Mouse (Mus musculus) cerebellum, adult 2 months (tissue): ENCODE data around the gene Tbc1d4. TPM values are rescaled to one million over a fixed set of nuclear protein-coding genes. Genes with fewer than 3 reads are reported as not detected.

Source experiments
- DNase-seq, 2 experiments: peaks; one replicate each; pipeline ENCODE4 v3.0.0; 2021
- H3K27ac ChIP-seq: fragments of 200-500 bp; 2 replicates; pipeline ENCODE4 v1.5.1; 2012; ENCODE audit warnings: low read length, control low read depth, inconsistent platforms; ENCODE audit not compliant: insufficient read depth
- H3K27me3 ChIP-seq: fragments of 200-500 bp; 2 replicates; pipeline ENCODE4 v1.6.1; 2012; ENCODE audit warnings: inconsistent platforms, mild to moderate bottlenecking, low read length, moderate library complexity; ENCODE audit not compliant: control insufficient read depth, insufficient read depth
- H3K4me1 ChIP-seq: fragments of 200-500 bp; 2 replicates; pipeline ENCODE4 v1.6.1; 2011; ENCODE audit warnings: low read length; ENCODE audit not compliant: control insufficient read depth, insufficient read depth
- H3K4me3 ChIP-seq: fragments of 200-500 bp; replicated peaks from 2 replicates; pipeline ENCODE3; 2011; ENCODE audit warnings: mild to moderate bottlenecking, low read depth, low read length, control low read depth; ENCODE audit not compliant: insufficient read depth
- CTCF ChIP-seq: fragments of 200-500 bp; IDR thresholded peaks from 2 replicates; pipeline ENCODE4 v1.5.1; 2011; ENCODE audit warnings: low read depth, mild to moderate bottlenecking, control low read depth, low read length, moderate library complexity, borderline replicate concordance; ENCODE audit not compliant: insufficient read depth
- POLR2A ChIP-seq: fragments of 200-500 bp; IDR thresholded peaks from 2 replicates; pipeline ENCODE4 v1.6.1; 2011; ENCODE audit warnings: low read length, control low read depth, borderline replicate concordance; ENCODE audit not compliant: insufficient read depth
- WGBS: fragments of 180-500 bp; shearing (Covaris S2); methylation state at CpG from one replicate; pipeline ENCODE4 v1.1.7; 2018; 5-methylcytosine and 5-hydroxymethylcytosine counted together
- polyA plus RNA-seq: library from polyadenylated mRNA; depleted of rRNA; stranded (reverse); fragments of >200 nt; gene quantifications from 2 replicates; pipeline ENCODE4 v1.2.3, GENCODE M21; 2012

Gene Tbc1d4
- polyA plus RNA-seq, 1 experiment = 35.9 TPM

DNA sequence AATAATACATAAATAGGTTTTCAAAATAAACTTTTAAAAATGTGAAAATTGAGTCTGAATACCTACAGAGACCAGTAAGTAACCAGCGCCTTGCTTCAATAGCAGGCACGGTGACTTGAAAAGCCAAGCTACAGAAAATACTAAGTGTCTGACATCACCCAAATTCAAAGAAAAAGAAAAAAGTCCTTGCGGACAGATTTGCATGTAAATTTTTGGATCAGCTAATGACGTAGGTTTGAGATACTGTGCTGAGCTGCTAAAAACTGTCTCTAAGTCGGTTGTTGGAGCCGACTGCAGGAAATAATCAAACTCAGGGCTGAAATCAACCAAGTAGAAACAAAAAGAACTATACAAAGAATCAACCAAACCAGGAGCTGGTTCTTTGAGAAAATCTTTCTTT lies 107.1 kb downstream of the Tbc1d4 start:
- DNase-seq = no peak
- Histone ChIP-seq H3K27ac (no peak overlapping the region), H3K4me3 (no peak overlapping the region), H3K4me1 (peaks cover 2% of the 10 kb centered on the region), H3K27me3 (no peaks in the 10 kb centered on the region)
- WGBS = 92% methylated on average over 6 of the region's 6 CpGs
- no peak for TF ChIP-seq CTCF
- TF ChIP-seq POLR2A = no peak

DNA sequence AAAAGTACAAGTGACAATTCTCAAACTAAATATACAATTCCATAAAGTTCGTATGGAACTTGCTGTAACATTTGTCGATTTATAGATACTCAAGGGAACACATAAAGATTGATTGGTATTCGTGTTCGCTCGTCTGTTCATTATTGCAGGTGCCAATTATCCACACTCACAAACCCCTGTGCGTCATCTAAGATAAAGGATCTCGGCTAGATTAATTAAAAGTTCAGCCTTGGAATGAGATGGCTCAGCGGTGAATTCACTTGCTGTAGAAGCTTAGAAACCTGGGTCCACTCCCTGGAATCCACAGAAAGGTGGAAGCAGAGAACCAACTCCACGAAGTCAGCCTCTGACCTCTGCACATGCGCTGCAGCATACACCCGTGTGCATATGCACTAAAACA lies 107.5 kb downstream of the Tbc1d4 start:
- no peak for DNase-seq
- Histone ChIP-seq H3K27ac (no peak overlapping the region), H3K4me1 (no peaks in the 10 kb centered on the region; the same call in 1 of the 2 replicates), H3K4me3 (no peak overlapping the region), H3K27me3 (no peaks in the 10 kb centered on the region)
- 89% methylated on average over 11 of the region's 11 CpGs for WGBS
- TF ChIP-seq CTCF (no peak), POLR2A (no peak)

DNA sequence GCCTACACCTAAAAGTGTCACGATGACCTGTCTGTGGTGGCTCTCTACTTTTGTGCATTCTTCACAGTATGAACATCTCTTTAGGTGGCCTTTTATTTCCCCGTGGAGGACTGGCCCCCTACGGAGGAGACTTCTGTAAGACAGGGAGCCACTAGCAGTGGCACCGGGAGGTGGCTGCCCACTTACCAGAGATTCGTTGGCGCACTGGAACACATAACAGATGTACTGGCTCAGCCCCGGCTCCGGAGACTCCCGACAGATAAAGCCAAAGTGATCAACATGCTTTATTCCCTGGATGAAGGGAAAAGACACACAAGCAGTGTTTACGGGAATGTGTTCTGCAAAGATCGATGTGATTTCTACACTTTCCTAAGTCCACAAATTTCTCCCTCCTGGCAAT lies 108.2 kb downstream of the Tbc1d4 start:
- DNase-seq = peak; percentile 37 to 44
- TF ChIP-seq POLR2A = no peak
- Histone ChIP-seq H3K27me3 (no peaks in the 10 kb centered on the region), H3K4me1 (no peaks in the 10 kb centered on the region), H3K27ac (no peak overlapping the region), H3K4me3 (no peak overlapping the region)
- WGBS = 11% methylated on average over 11 of the region's 11 CpGs

DNA sequence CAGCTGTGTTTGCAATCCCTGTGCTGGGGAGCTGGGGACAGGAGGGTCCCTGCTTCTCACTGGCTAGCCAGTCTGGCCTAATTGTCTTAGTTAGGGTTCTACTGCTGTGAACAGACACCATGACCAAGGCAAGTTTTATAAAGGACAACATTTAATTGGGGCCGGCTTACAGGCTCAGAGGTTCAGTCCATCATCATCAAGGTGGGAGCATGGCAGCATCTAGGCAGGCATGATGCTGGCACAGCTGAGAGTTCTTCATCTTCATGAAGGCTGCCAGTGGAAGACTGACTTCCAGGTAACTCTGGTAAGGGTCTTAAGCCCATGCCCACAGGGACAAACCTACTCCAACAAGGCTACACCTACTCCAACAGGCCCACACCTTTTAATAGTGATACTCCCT lies 109.2 kb downstream of the Tbc1d4 start:
- no peak for TF ChIP-seq POLR2A
- TF ChIP-seq CTCF = no peak
- H3K4me3 ChIP-seq = no peak overlapping the region
- no peaks in the 10 kb centered on the region for H3K27me3 ChIP-seq
- H3K4me1 ChIP-seq = no peaks in the 10 kb centered on the region
- no peak overlapping the region for H3K27ac ChIP-seq
- 100% methylated on average over 1 of the region's 1 CpGs for WGBS
- no peak for DNase-seq

DNA sequence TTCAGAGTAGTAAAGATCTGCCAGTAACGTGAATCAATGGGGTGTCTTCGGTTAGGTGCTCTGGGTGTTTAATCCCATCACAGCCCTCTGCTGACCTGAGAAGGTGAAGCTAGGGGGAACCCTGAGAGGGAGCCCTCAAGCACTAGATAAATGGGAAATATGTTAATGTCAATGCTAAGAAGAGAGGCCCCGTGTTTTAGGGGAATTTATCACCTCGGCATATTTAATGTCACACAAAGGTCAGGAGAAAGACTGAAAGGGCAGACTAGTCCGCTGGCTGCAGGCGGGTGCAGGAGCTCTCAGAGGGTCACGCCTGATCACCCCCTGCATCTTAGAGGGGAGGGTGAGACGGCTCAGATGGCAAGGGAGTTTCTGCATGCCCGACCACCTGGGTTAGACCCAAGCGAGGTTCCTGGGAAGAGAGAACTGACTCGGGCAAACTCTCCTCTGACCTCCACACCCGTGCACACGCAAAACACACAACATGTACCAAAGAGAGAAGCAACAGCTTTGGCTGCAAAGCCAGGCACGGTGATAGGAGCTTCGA lies 120.7 kb downstream of the Tbc1d4 start:
- Histone ChIP-seq H3K4me1 (peaks cover 6% of the 10 kb centered on the region; the same call in 1 of the 2 replicates), H3K27me3 (no peaks in the 10 kb centered on the region), H3K27ac (no peak overlapping the region), H3K4me3 (no peak overlapping the region)
- DNase-seq = no peak
- TF ChIP-seq POLR2A (no peak), CTCF (no peak)
- 64% methylated on average over 15 of the region's 15 CpGs for WGBS

DNA sequence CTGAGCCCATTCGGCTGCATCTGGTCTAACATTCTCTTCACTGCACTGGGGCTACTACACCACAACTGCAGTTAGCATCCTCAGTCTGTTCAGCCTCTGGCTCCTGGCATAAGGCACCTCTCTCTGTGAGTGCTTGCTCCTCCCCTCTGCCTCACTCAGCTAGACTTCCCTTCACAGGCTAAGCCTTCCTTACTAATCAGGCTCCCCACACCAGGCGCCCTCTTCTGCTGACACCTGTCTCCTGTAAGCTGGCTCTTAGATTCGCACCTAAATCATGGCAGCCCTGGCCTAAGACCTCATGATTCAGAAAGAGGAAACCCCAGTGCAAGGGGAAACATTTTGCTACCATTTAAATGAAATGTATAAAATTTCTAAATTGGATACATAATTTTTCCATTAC lies 122.4 kb downstream of the Tbc1d4 start:
- WGBS = 76% methylated on average over 3 of the region's 3 CpGs

DNA sequence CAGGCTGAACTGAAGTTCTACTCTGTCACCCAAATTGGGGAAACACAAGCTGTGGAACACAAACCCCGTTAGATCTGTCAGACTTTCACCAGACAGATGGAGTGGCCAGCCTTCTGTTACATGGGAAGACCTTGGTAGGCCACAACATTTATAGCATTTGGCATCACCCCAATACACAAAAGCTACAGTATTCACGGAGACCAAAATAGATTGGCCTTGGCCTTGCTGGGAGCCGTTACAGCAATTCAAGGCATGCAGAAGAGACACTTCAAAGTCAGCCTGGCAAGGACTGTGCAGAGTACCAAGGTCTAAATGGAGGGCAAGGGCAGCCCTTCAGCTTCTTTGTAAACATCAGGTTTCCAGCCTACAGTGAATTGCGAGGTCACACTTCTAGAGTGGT lies 125.8 kb downstream of the Tbc1d4 start:
- H3K4me1 ChIP-seq = peaks cover 9% of the 10 kb centered on the region; the same call in 1 of the 2 replicates
- WGBS = 25% methylated on average over 4 of the region's 4 CpGs
- TF ChIP-seq POLR2A = no peak
- TF ChIP-seq CTCF = no peak
- H3K27ac ChIP-seq = no peak overlapping the region
- H3K4me3 ChIP-seq = no peak overlapping the region
- H3K27me3 ChIP-seq = no peaks in the 10 kb centered on the region
- peak in 1 of 2 experiments; percentile 69 for DNase-seq

More for the DNA sequence above, 122.4 kb downstream of the Tbc1d4 start:
- H3K4me3 ChIP-seq = no peak overlapping the region
- DNase-seq = no peak
- H3K4me1 ChIP-seq = peaks cover 9% of the 10 kb centered on the region; the same call in 1 of the 2 replicates
- no peaks in the 10 kb centered on the region for H3K27me3 ChIP-seq
- no peak overlapping the region for H3K27ac ChIP-seq
- TF ChIP-seq POLR2A (no peak), CTCF (no peak)

DNA sequence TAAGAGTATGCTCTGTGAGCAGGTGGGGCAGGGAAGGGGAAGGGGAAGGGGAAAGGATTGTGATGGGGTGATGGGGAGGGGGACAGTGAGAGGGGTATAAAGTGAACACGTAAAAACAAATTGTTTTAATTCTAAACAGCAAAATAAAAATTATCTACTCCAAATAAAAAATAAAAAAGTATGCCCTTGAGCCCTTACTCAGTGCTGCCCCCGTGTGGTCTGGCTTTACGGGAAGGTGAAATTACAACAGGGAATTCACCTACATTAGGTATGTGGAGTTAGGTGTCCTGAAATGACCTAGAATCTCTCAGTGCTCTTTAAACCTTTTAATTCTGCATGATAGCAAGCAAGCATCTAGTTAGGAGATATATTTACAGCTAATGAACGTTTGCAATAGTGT lies 126.7 kb downstream of the Tbc1d4 start:
- Histone ChIP-seq H3K4me1 (peaks cover 9% of the 10 kb centered on the region; the same call in 1 of the 2 replicates), H3K27ac (no peak overlapping the region), H3K4me3 (no peak overlapping the region), H3K27me3 (no peaks in the 10 kb centered on the region)
- 48% methylated on average over 4 of the region's 4 CpGs for WGBS
- TF ChIP-seq POLR2A = no peak
- peak; percentile 54; the same call in 1 of the 2 replicates for TF ChIP-seq CTCF
- DNase-seq = peak in 1 of 2 experiments; percentile 35
